Comparison of ENCODE assay signal across 8 mouse cellular contexts in genomic region chr6:97310901-97311331, GRCm38 (mm10). TPM values are rescaled to one million over a fixed set of nuclear protein-coding genes. Genes with fewer than 3 reads are reported as not detected.
DNase-seq lines count a peak whose midpoint lies in the region; ATAC-seq lines count a peak whose summit lies in the region.

No protein-coding gene starts in this region.

- intact Hi-C loops in gastrocnemius, postnatal 36 days (cut with DNase I), result loop anchor here (5.0 kb wide), 1 partner anchor 41 kb away; no protein-coding TSS in a partner anchor

- no peak for ATAC-seq in erythroblast, adult 5-6 weeks (replicated peaks; ENCODE audit: low FRiP score, poor library complexity, severe bottlenecking)
- peak; percentile 51 to 63 for ATAC-seq in hematopoietic stem cell, adult 5-6 weeks (replicated peaks in 1 of 2; ENCODE audit: insufficient read depth in 1 of 2, low FRiP score in 2 of 2, low TSS enrichment in 1 of 2, low read depth in 1 of 2, poor library complexity in 2 of 2, severe bottlenecking in 2 of 2)
- ATAC-seq in liver, embryonic 16.5 days (ENCODE audit: low read depth), result no peak

- H3K36me3 ChIP-seq in erythroblast, embryonic 14.5 days (ENCODE audit: control insufficient read depth), result peaks cover 2% of the 10 kb centered on the region; the same call in 1 of the 2 replicates
- H3K36me3 ChIP-seq in liver, embryonic 16.5 days (ENCODE audit: control insufficient read depth, insufficient read depth), result no peaks in the 10 kb centered on the region

- H3K4me2 ChIP-seq in liver, embryonic 16.5 days (ENCODE audit: low read depth, low read length), result peak overlapping the region; percentile 69

- no peaks in the 10 kb centered on the region for H3K9me3 ChIP-seq in erythroblast, embryonic 14.5 days (ENCODE audit: control insufficient read depth, low read length)
- H3K9me3 ChIP-seq in liver, embryonic 16.5 days (replicated peaks; ENCODE audit: control insufficient read depth, low read length), result no peaks in the 10 kb centered on the region

- 12% methylated on average over 7 of the region's 7 CpGs for WGBS in liver, embryonic 16.5 days (ENCODE audit: insufficient replicate concordance)

- H3K27me3 ChIP-seq in erythroblast, embryonic 14.5 days (ENCODE audit: control insufficient read depth), result peaks cover 19% of the 10 kb centered on the region
- no peaks in the 10 kb centered on the region for H3K27me3 ChIP-seq in liver, embryonic 16.5 days (ENCODE audit: control insufficient read depth, insufficient read depth, low read depth, low read length)

- peak overlapping the region; percentile 46 for H3K9ac ChIP-seq in liver, embryonic 16.5 days (ENCODE audit: low read depth, low read length)

- peak overlapping the region; percentile 76 for H3K27ac ChIP-seq in liver, embryonic 16.5 days (ENCODE audit: low read length)

- peak; percentile 52 for DNase-seq in Muller cell, postnatal 12 days (ENCODE audit: inconsistent ontology term)
- peak; percentile 55 for DNase-seq in thymus, postnatal 14 days
- no peak for DNase-seq in gastrocnemius, postnatal 36 days
- DNase-seq in frontal cortex, postnatal 36 days (ENCODE audit: low spot score in 2 of 2), result no peak

- peak overlapping the region; percentile 45 for H3K4me3 ChIP-seq in erythroblast, embryonic 14.5 days (replicated peaks)
- peak overlapping the region; percentile 54 for H3K4me3 ChIP-seq in liver, embryonic 16.5 days (ENCODE audit: low read depth, low read length)

- H3K4me1 ChIP-seq in erythroblast, embryonic 14.5 days (ENCODE audit: control insufficient read depth), result peaks cover 12% of the 10 kb centered on the region
- no peaks in the 10 kb centered on the region; the same call in 1 of the 2 replicates for H3K4me1 ChIP-seq in liver, embryonic 16.5 days (ENCODE audit: control insufficient read depth, low read depth, low read length)

RNA-seq across cellular contexts. Expression of gene Lmod3, which starts 58.4 kb away (rescaled TPM):
- not detected in 2 replicates for polyA plus RNA-seq in erythroblast, embryonic 14.5 days (2012)
- not detected in 2 replicates for total RNA-seq in erythroblast, adult 5-6 weeks (2015; ENCODE audit: low replicate concordance)
- not detected in 2 replicates for total RNA-seq in erythroblast, adult 5-6 weeks (2017; ENCODE audit: low replicate concordance)
- total RNA-seq in hematopoietic stem cell, adult 5-6 weeks (2017), result not detected in 2 replicates
- 0.20 and 0.81 TPM in 2 replicates for polyA plus RNA-seq in liver, embryonic 16.5 days (2015; fragmentation: Nextera tagmentation; extraction: Ambion mirVana)
- total RNA-seq in gastrocnemius, postnatal 36 days (2021), result 100 to 1,000 TPM; 126 to 132 TPM

Comparison
In these comparisons a context has a peak if more than half of its experiments do, and no peak if none do; other contexts are left out.
1. ATAC-seq: peak in hematopoietic stem cell, adult 5-6 weeks (2 of 2); none in erythroblast, adult 5-6 weeks (single experiment) and liver, embryonic 16.5 days (single experiment).
2. DNase-seq: peak in Muller cell, postnatal 12 days (single experiment) and thymus, postnatal 14 days (single experiment); none in gastrocnemius, postnatal 36 days (0 of 2) and frontal cortex, postnatal 36 days (0 of 2).
3. RNA of gene Lmod3, which starts 58.4 kb away (total RNA-seq): 126 to 132 TPM in gastrocnemius, postnatal 36 days; not detected in erythroblast, adult 5-6 weeks and not detected in hematopoietic stem cell, adult 5-6 weeks; every median in the first group is over 100 times any median in the second.